Mouse (Mus musculus): ENCODE measurements at regions not wholly inside any gene's neighbourhood (a gene's known extent, or its start where the extent isn't known, plus 50 kb on each side); places are given as distances from the start of the nearest gene placed in this dataset.
A peak's percentile ranks its signal among the peaks of the same experiment; 100 is the strongest.

DNA sequence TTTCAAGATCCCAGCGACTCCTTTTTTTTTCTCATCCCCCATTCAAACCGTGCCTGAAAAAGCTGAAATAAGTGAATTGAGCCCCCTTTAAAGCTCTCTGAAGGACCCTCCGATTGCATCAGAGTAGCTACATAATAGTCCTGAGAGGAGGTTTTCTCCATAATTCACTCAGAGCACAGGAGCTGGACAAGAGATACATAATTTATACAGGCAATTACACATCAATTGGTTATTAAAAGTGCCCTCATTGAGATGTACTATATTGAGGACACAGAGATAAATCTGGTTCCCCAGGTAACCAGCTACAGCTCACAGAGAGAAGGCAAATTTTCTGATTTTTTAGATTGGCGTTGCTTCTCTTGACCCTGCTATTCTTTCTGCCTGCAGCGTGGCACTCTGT lies 636.1 kb upstream of the Kirrel3 start:
- H3K9ac ChIP-seq (ENCODE audit: low read depth, low read length, severe bottlenecking) = no peak overlapping the region
- no peak for TF ChIP-seq POLR2A (IDR thresholded peaks at IDR 0.05; ENCODE audit: borderline replicate concordance, extremely low read depth, insufficient read depth, insufficient read length)
- H3K27me3 ChIP-seq (ENCODE audit: control insufficient read depth, insufficient read depth, low read length) = no peaks in the 10 kb centered on the region
- H3K4me2 ChIP-seq (replicated peaks; ENCODE audit: low read depth, low read length, severe bottlenecking) = no peak overlapping the region
- DNase-seq (ENCODE audit: low spot score) (no peak), ATAC-seq (ENCODE audit: low FRiP score, low read depth) (no peak)
- H3K4me3 ChIP-seq (replicated peaks; ENCODE audit: low read length) = no peak overlapping the region
- H3K36me3 ChIP-seq (ENCODE audit: control insufficient read depth, insufficient read depth, low read length) = no peaks in the 10 kb centered on the region
- no peaks in the 10 kb centered on the region for H3K9me3 ChIP-seq (ENCODE audit: control insufficient read depth, low read length)
- H3K4me1 ChIP-seq (ENCODE audit: control insufficient read depth, insufficient read depth, low read length) = no peaks in the 10 kb centered on the region
- 88% methylated on average over 5 of the region's 5 CpGs for WGBS
- H3K27ac ChIP-seq (replicated peaks; ENCODE audit: low read depth, low read length) = no peak overlapping the region

DNA sequence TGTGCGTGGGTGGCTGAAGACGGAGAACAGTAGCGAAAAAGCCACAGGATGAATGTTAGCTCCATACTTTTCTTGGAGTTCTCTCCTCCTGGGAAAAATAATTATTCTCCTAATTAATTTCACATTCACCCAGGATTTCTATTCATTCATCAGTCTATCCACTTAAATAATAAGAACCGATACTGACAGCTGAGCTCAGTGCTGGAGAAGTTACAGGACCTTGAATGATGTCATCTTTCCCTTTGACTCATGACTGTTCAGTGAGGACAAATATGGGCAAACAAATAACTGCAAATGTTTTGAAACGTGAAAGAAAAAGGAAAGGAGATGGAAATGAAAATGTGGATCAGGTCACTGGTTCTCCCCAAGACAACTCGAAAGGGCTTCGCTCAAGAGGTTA lies 635.7 kb upstream of the Kirrel3 start:
- no peak for ATAC-seq (ENCODE audit: low FRiP score, low read depth)
- no peak for TF ChIP-seq POLR2A (IDR thresholded peaks at IDR 0.05; ENCODE audit: borderline replicate concordance, extremely low read depth, insufficient read depth, insufficient read length)
- WGBS = 90% methylated on average over 7 of the region's 7 CpGs

DNA sequence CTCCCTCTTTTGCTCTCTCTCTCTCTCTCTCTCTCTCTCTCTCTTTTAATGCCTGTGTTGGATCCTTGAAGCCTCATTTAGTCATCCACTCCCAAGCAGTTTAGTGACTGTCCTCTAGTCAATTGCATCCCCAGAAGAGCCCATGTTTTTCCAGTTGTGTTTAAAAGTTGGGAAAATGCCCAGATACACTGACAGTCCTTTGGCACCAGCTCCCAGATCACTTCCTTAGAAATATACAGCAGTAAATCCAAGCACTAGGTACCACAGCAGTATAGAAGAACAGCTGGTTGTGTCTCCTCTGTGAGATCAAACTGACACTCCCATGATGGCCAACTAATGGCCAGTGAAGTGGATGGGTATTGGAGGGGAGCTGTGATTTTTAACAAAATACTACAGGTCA lies 634.7 kb upstream of the Kirrel3 start:
- Histone ChIP-seq H3K9me3 (ENCODE audit: control insufficient read depth, low read length) (no peaks in the 10 kb centered on the region), H3K9ac (ENCODE audit: low read depth, low read length, severe bottlenecking) (no peak overlapping the region), H3K27me3 (ENCODE audit: control insufficient read depth, insufficient read depth, low read length) (no peaks in the 10 kb centered on the region), H3K27ac (replicated peaks; ENCODE audit: low read depth, low read length) (no peak overlapping the region), H3K36me3 (ENCODE audit: control insufficient read depth, insufficient read depth, low read length) (no peaks in the 10 kb centered on the region), H3K4me3 (replicated peaks; ENCODE audit: low read length) (no peak overlapping the region), H3K4me2 (replicated peaks; ENCODE audit: low read depth, low read length, severe bottlenecking) (no peak overlapping the region), H3K4me1 (ENCODE audit: control insufficient read depth, insufficient read depth, low read length) (no peaks in the 10 kb centered on the region)
- DNase-seq (ENCODE audit: low spot score) = no peak
- no peak for TF ChIP-seq POLR2A (IDR thresholded peaks at IDR 0.05; ENCODE audit: borderline replicate concordance, extremely low read depth, insufficient read depth, insufficient read length)
- no peak for ATAC-seq (ENCODE audit: low FRiP score, low read depth)

More for the DNA sequence above, 635.7 kb upstream of the Kirrel3 start:
- no peaks in the 10 kb centered on the region for H3K4me1 ChIP-seq (ENCODE audit: control insufficient read depth, insufficient read depth, low read length)
- H3K27ac ChIP-seq (replicated peaks; ENCODE audit: low read depth, low read length) = no peak overlapping the region
- no peaks in the 10 kb centered on the region for H3K36me3 ChIP-seq (ENCODE audit: control insufficient read depth, insufficient read depth, low read length)
- H3K9me3 ChIP-seq (ENCODE audit: control insufficient read depth, low read length) = no peaks in the 10 kb centered on the region
- no peaks in the 10 kb centered on the region for H3K27me3 ChIP-seq (ENCODE audit: control insufficient read depth, insufficient read depth, low read length)
- H3K4me2 ChIP-seq (replicated peaks; ENCODE audit: low read depth, low read length, severe bottlenecking) = no peak overlapping the region
- no peak overlapping the region for H3K4me3 ChIP-seq (replicated peaks; ENCODE audit: low read length)
- H3K9ac ChIP-seq (ENCODE audit: low read depth, low read length, severe bottlenecking) = no peak overlapping the region
- DNase-seq (ENCODE audit: low spot score) = no peak

DNA sequence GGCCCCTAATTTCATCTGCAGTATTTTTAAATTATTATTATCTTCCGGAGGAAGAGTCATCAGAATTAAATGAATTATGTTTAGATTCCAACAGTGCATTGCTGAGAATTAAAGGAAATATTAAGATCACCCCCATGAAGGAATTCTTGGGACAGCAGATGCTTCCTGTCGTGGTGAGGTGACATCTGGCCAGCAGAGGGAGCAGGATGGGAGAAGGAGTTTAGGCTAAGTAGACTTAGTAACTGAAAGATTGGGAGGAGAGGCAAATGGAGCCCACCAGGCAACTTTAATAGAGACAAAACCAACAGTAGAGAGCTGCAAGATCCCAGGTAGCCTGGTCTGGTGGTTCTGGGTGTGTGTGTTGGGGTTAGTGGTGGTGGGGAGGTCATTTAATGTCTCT lies 629.5 kb upstream of the Kirrel3 start:
- H3K9ac ChIP-seq (ENCODE audit: low read depth, low read length, severe bottlenecking) = no peak overlapping the region
- no peaks in the 10 kb centered on the region for H3K36me3 ChIP-seq (ENCODE audit: control insufficient read depth, insufficient read depth, low read length)
- DNase-seq (ENCODE audit: low spot score) (peak; percentile 15), ATAC-seq (ENCODE audit: low FRiP score, low read depth) (no peak)
- no peaks in the 10 kb centered on the region for H3K27me3 ChIP-seq (ENCODE audit: control insufficient read depth, insufficient read depth, low read length)
- H3K27ac ChIP-seq (replicated peaks; ENCODE audit: low read depth, low read length) = no peak overlapping the region
- no peaks in the 10 kb centered on the region for H3K9me3 ChIP-seq (ENCODE audit: control insufficient read depth, low read length)
- WGBS = 42% methylated on average over 2 of the region's 2 CpGs
- no peak for TF ChIP-seq POLR2A (IDR thresholded peaks at IDR 0.05; ENCODE audit: borderline replicate concordance, extremely low read depth, insufficient read depth, insufficient read length)
- H3K4me2 ChIP-seq (replicated peaks; ENCODE audit: low read depth, low read length, severe bottlenecking) = no peak overlapping the region
- H3K4me3 ChIP-seq (replicated peaks; ENCODE audit: low read length) = no peak overlapping the region
- H3K4me1 ChIP-seq (ENCODE audit: control insufficient read depth, insufficient read depth, low read length) = no peaks in the 10 kb centered on the region

DNA sequence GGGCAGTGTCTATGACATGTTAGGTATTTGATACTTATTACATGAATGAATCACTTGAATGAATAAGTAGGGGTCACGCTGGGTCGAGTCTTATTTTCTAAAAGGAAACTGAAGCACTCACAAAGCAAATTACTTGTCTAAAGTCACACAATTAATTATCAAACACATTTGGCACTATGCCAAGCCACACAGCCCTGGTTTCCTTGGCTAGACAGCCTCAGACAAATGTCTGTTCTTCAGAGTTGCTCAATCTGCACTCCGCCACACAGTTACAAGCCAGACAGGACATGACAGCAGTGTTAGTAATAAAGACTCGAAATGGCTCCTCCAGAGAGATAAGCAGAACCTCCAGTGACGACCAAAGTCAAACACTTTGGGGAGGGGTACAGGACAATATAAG lies 627.2 kb upstream of the Kirrel3 start:
- Histone ChIP-seq H3K27ac (replicated peaks; ENCODE audit: low read depth, low read length) (no peak overlapping the region), H3K9me3 (ENCODE audit: control insufficient read depth, low read length) (no peaks in the 10 kb centered on the region), H3K4me2 (replicated peaks; ENCODE audit: low read depth, low read length, severe bottlenecking) (no peak overlapping the region), H3K4me3 (replicated peaks; ENCODE audit: low read length) (no peak overlapping the region), H3K9ac (ENCODE audit: low read depth, low read length, severe bottlenecking) (no peak overlapping the region), H3K36me3 (ENCODE audit: control insufficient read depth, insufficient read depth, low read length) (no peaks in the 10 kb centered on the region), H3K4me1 (ENCODE audit: control insufficient read depth, insufficient read depth, low read length) (no peaks in the 10 kb centered on the region), H3K27me3 (ENCODE audit: control insufficient read depth, insufficient read depth, low read length) (no peaks in the 10 kb centered on the region)
- peak; percentile 3 for DNase-seq (ENCODE audit: low spot score)
- 54% methylated on average over 5 of the region's 5 CpGs for WGBS
- TF ChIP-seq POLR2A (IDR thresholded peaks at IDR 0.05; ENCODE audit: borderline replicate concordance, extremely low read depth, insufficient read depth, insufficient read length) = no peak
- ATAC-seq (ENCODE audit: low FRiP score, low read depth) = no peak

DNA sequence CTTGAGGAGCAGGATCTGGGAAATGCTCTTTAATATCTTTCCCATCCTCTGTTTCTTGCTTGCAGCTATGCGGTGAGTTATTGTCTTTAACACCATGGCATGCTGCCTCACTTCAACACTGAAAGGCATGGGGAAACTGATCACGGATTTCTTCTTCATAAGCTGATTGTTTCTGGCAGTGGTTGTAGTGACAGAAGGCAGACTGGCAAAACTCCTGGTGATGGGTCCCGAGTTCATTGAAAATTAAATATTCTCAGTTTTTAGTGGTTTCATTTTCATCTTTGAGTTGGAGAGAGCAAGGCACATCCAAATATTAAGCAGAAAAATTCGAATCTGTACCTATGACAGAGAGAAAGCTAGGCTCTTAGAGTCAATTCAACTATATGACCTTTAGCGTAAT lies 617.0 kb upstream of the Kirrel3 start:
- ATAC-seq (ENCODE audit: low FRiP score, low read depth) (no peak), DNase-seq (ENCODE audit: low spot score) (no peak)
- Histone ChIP-seq H3K9ac (ENCODE audit: low read depth, low read length, severe bottlenecking) (no peak overlapping the region), H3K4me3 (replicated peaks; ENCODE audit: low read length) (no peak overlapping the region), H3K4me1 (ENCODE audit: control insufficient read depth, insufficient read depth, low read length) (no peaks in the 10 kb centered on the region; the same call in 1 of the 2 replicates), H3K36me3 (ENCODE audit: control insufficient read depth, insufficient read depth, low read length) (no peaks in the 10 kb centered on the region), H3K27ac (replicated peaks; ENCODE audit: low read depth, low read length) (no peak overlapping the region), H3K4me2 (replicated peaks; ENCODE audit: low read depth, low read length, severe bottlenecking) (no peak overlapping the region), H3K9me3 (ENCODE audit: control insufficient read depth, low read length) (no peaks in the 10 kb centered on the region), H3K27me3 (ENCODE audit: control insufficient read depth, insufficient read depth, low read length) (no peaks in the 10 kb centered on the region)
- no peak for TF ChIP-seq POLR2A (IDR thresholded peaks at IDR 0.05; ENCODE audit: borderline replicate concordance, extremely low read depth, insufficient read depth, insufficient read length)
- WGBS = 71% methylated on average over 5 of the region's 5 CpGs

All from limb, embryonic 14.5 days (tissue).